Mouse (Mus musculus): Measurements from ENCODE around the gene Cldn16. TPM values are rescaled to one million over a fixed set of nuclear protein-coding genes. Genes with fewer than 3 reads are reported as not detected.

Cldn16 gene
- polyA plus RNA-seq, 1 experiment: not detected

GRCm38 (mm10) chr16:26519596-26519995 is 56.7 kb downstream of the Cldn16 start:
- Histone ChIP-seq H3K27ac (ENCODE audit: insufficient read depth, low read length) (no peak overlapping the region), H3K4me1 (ENCODE audit: control insufficient read depth, insufficient read depth, low read length) (no peaks in the 10 kb centered on the region), H3K4me3 (replicated peaks; ENCODE audit: insufficient read depth, low read depth, low read length) (no peak overlapping the region), H3K27me3 (ENCODE audit: control insufficient read depth, insufficient read depth, low read length) (no peaks in the 10 kb centered on the region)
- TF ChIP-seq POLR2A (IDR thresholded peaks at IDR 0.05; ENCODE audit: borderline replicate concordance, insufficient read depth, low read length): no peak
- TF ChIP-seq CTCF (IDR thresholded peaks at IDR 0.05; ENCODE audit: borderline replicate concordance, insufficient read depth, low read depth, low read length): no peak
- WGBS: 48% methylated on average over 2 of the region's 2 CpGs
- no peak for DNase-seq

DNA sequence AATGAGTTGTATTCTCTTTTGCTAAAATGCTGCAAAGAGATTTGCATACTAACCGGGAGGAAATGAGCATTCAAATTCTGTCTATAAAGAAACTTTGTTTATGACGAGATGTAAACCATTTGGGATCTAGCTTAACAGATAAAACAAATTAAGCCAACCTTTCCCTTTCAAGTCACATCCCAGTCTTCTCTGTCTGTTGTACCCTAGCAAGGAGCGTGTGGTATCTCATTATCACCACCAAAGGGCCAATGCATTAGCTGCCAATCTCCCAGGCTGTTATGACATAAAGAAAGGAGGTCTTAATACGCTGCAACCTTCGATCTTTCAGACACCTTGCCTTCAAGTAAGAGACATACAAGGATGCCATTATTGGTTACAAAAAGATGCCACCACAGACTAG is 62.9 kb downstream of the Cldn16 start:
- no peak for TF ChIP-seq POLR2A (IDR thresholded peaks at IDR 0.05; ENCODE audit: borderline replicate concordance, insufficient read depth, low read length)
- no peak for TF ChIP-seq CTCF (IDR thresholded peaks at IDR 0.05; ENCODE audit: borderline replicate concordance, insufficient read depth, low read depth, low read length)
- WGBS: 83% methylated on average over 5 of the region's 5 CpGs
- Histone ChIP-seq H3K27ac (ENCODE audit: insufficient read depth, low read length) (no peak overlapping the region), H3K4me1 (ENCODE audit: control insufficient read depth, insufficient read depth, low read length) (no peaks in the 10 kb centered on the region), H3K4me3 (replicated peaks; ENCODE audit: insufficient read depth, low read depth, low read length) (no peak overlapping the region), H3K27me3 (ENCODE audit: control insufficient read depth, insufficient read depth, low read length) (no peaks in the 10 kb centered on the region)
- no peak for DNase-seq

GRCm38 (mm10) chr16:26526669-26527068 is 63.7 kb downstream of the Cldn16 start, which contains the start of gene Tmem207:
Gene Tmem207 (minus strand): TSS chr16:26526769.
- Histone ChIP-seq H3K27me3 (ENCODE audit: control insufficient read depth, insufficient read depth, low read length) (no peaks in the 10 kb centered on the region), H3K4me3 (replicated peaks; ENCODE audit: insufficient read depth, low read depth, low read length) (no peak within 1 kb of the TSS), H3K27ac (ENCODE audit: insufficient read depth, low read length) (no peak within 1 kb of the TSS), H3K4me1 (ENCODE audit: control insufficient read depth, insufficient read depth, low read length) (no peaks in the 10 kb centered on the region)
- WGBS: 91% methylated on average over 4 of the region's 4 CpGs
- TF ChIP-seq POLR2A (IDR thresholded peaks at IDR 0.05; ENCODE audit: borderline replicate concordance, insufficient read depth, low read length) (no peak), CTCF (IDR thresholded peaks at IDR 0.05; ENCODE audit: borderline replicate concordance, insufficient read depth, low read depth, low read length) (no peak)
- no peak for DNase-seq

GRCm38 (mm10) chr16:26527931-26528666 is 65.2 kb downstream of the Cldn16 start:
- no peak overlapping the region for H3K27ac ChIP-seq (ENCODE audit: insufficient read depth, low read length)
- no peak for TF ChIP-seq POLR2A (IDR thresholded peaks at IDR 0.05; ENCODE audit: borderline replicate concordance, insufficient read depth, low read length)
- TF ChIP-seq CTCF (IDR thresholded peaks at IDR 0.05; ENCODE audit: borderline replicate concordance, insufficient read depth, low read depth, low read length): no peak

GRCm38 (mm10) chr16:26530451-26530850 is 67.5 kb downstream of the Cldn16 start:
- Histone ChIP-seq H3K4me1 (ENCODE audit: control insufficient read depth, insufficient read depth, low read length) (no peaks in the 10 kb centered on the region), H3K27me3 (ENCODE audit: control insufficient read depth, insufficient read depth, low read length) (no peaks in the 10 kb centered on the region), H3K27ac (ENCODE audit: insufficient read depth, low read length) (no peak overlapping the region), H3K4me3 (replicated peaks; ENCODE audit: insufficient read depth, low read depth, low read length) (no peak overlapping the region)
- TF ChIP-seq CTCF (IDR thresholded peaks at IDR 0.05; ENCODE audit: borderline replicate concordance, insufficient read depth, low read depth, low read length) (no peak), POLR2A (IDR thresholded peaks at IDR 0.05; ENCODE audit: borderline replicate concordance, insufficient read depth, low read length) (no peak)
- 95% methylated on average over 1 of the region's 1 CpGs for WGBS
- DNase-seq: no peak

More at GRCm38 (mm10) chr16:26527931-26528666, 65.2 kb downstream of the Cldn16 start:
- no peaks in the 10 kb centered on the region for H3K4me1 ChIP-seq (ENCODE audit: control insufficient read depth, insufficient read depth, low read length)
- no peak overlapping the region for H3K4me3 ChIP-seq (replicated peaks; ENCODE audit: insufficient read depth, low read depth, low read length)
- DNase-seq: no peak
- WGBS: 68% methylated on average over 10 of the region's 10 CpGs
- no peaks in the 10 kb centered on the region for H3K27me3 ChIP-seq (ENCODE audit: control insufficient read depth, insufficient read depth, low read length)

GRCm38 (mm10) chr16:26532287-26532686 is 69.4 kb downstream of the Cldn16 start:
- TF ChIP-seq POLR2A (IDR thresholded peaks at IDR 0.05; ENCODE audit: borderline replicate concordance, insufficient read depth, low read length): no peak
- no peaks in the 10 kb centered on the region for H3K27me3 ChIP-seq (ENCODE audit: control insufficient read depth, insufficient read depth, low read length)
- no peak overlapping the region for H3K27ac ChIP-seq (ENCODE audit: insufficient read depth, low read length)
- WGBS: 96% methylated on average over 1 of the region's 1 CpGs
- H3K4me1 ChIP-seq (ENCODE audit: control insufficient read depth, insufficient read depth, low read length): no peaks in the 10 kb centered on the region
- H3K4me3 ChIP-seq (replicated peaks; ENCODE audit: insufficient read depth, low read depth, low read length): no peak overlapping the region
- DNase-seq: no peak

Other genes starting within 250 kb of the Cldn16 start
- gene Cldn1, start 91.3 kb upstream of the Cldn16 start, polyA plus RNA-seq (2012; rRNA removed): 0.88 and 2.2 TPM in 2 replicates
- not detected in 2 replicates for gene Tmem207, start 63.6 kb downstream of the Cldn16 start, polyA plus RNA-seq (2012; rRNA removed)
- gene Il1rap, start 118.6 kb downstream of the Cldn16 start, polyA plus RNA-seq (2012; rRNA removed): 19.1 and 20.3 TPM in 2 replicates

Data from cerebellum, adult 2 months (tissue).